Mouse (Mus musculus): ENCODE results near the gene Nacc1.

- TF ChIP-seq CTCF (IDR thresholded peaks at IDR 0.05; ENCODE audit: extremely low read depth, insufficient read length, insufficient replicate concordance, low read depth, low read length): no peak
- TF ChIP-seq POLR2A (IDR thresholded peaks at IDR 0.05; ENCODE audit: low read depth, low read length): no peak
Observed at GRCm38 (mm10) chr8:84729921-84730362, 42.3 kb upstream of the Nacc1 start.

Measured in small intestine, adult 2 months (tissue).